14 mouse cellular contexts compared by ENCODE assay signal in genomic region chr2:160413055-160413454, GRCm38 (mm10). TPM values are rescaled to one million over a fixed set of nuclear protein-coding genes. Genes with fewer than 3 reads are reported as not detected.
DNase-seq lines count a peak whose midpoint lies in the region; ATAC-seq and TF ChIP-seq lines count a peak whose summit lies in the region.
"Had no signal": no experiment of that assay in that cellular context is flagged by ENCODE, and none has a peak within 500 bp of the region (broad histone marks: within the 10 kb centered on the region; RNA-seq: fewer than 3 reads in every experiment).

No protein-coding gene starts in this region.

- no peaks in the 10 kb centered on the region for H3K9me3 ChIP-seq in hindbrain, embryonic 11.5 days (ENCODE audit: control insufficient read depth, low read length)
- H3K9me3 ChIP-seq in hindbrain, embryonic 14.5 days (ENCODE audit: control insufficient read depth, low read length) = no peaks in the 10 kb centered on the region
- peaks cover 4% of the 10 kb centered on the region; the same call in 1 of the 2 replicates for H3K9me3 ChIP-seq in stomach, embryonic 14.5 days (ENCODE audit: control insufficient read depth, low read depth, low read length)
- H3K9me3 ChIP-seq in stomach, postnatal 0 days (ENCODE audit: control insufficient read depth, low read length) = no peaks in the 10 kb centered on the region
- H3K9me3 ChIP-seq: liver, embryonic 15.5 days had no signal

- no peak overlapping the region for H3K27ac ChIP-seq in hindbrain, embryonic 11.5 days (ENCODE audit: low read depth, low read length)
- no peak overlapping the region for H3K27ac ChIP-seq in hindbrain, embryonic 14.5 days
- no peak overlapping the region for H3K27ac ChIP-seq in stomach, embryonic 14.5 days (ENCODE audit: low read length)
- no peak overlapping the region for H3K27ac ChIP-seq in stomach, postnatal 0 days (replicated peaks)
- H3K27ac ChIP-seq: liver, embryonic 15.5 days had no signal

- ATAC-seq in hindbrain, embryonic 11.5 days (ENCODE audit: low FRiP score) = peak; percentile 72; the same call in 1 of the 2 replicates
- ATAC-seq in hindbrain, embryonic 14.5 days (ENCODE audit: low FRiP score) = no peak
- ATAC-seq in stomach, embryonic 14.5 days (ENCODE audit: insufficient number of reproducible peaks, insufficient read depth, low FRiP score, low read depth) = peak; percentile 23; the same call in 1 of the 2 replicates
- no peak for ATAC-seq in stomach, postnatal 0 days (ENCODE audit: low FRiP score, low TSS enrichment)
- ATAC-seq in inflammation-experienced regulatory T-cells, adult 6 months = no peak
- ATAC-seq in megakaryocyte-erythroid progenitor cell, adult 5-6 weeks (replicated peaks; ENCODE audit: low FRiP score, low TSS enrichment, poor library complexity, severe bottlenecking) = no peak

- no peak for TF ChIP-seq EP300 in stomach, postnatal 0 days (optimal IDR thresholded peaks at IDR 0.05)

- WGBS in hindbrain, embryonic 11.5 days = 51% methylated on average over 12 of the region's 12 CpGs
- WGBS in hindbrain, embryonic 14.5 days = 42% methylated on average over 12 of the region's 12 CpGs
- 54% methylated on average over 12 of the region's 12 CpGs for WGBS in stomach, embryonic 14.5 days
- WGBS in stomach, postnatal 0 days = 54% methylated on average over 12 of the region's 12 CpGs

- H3K4me3 ChIP-seq in hindbrain, embryonic 11.5 days (ENCODE audit: low read depth, low read length) = no peak overlapping the region
- H3K4me3 ChIP-seq in hindbrain, embryonic 14.5 days (replicated peaks; ENCODE audit: low read length) = no peak overlapping the region
- H3K4me3 ChIP-seq in stomach, embryonic 14.5 days (ENCODE audit: low read depth, low read length) = no peak overlapping the region
- no peak overlapping the region for H3K4me3 ChIP-seq in stomach, postnatal 0 days (ENCODE audit: low read depth, low read length)
- H3K4me3 ChIP-seq: liver, embryonic 15.5 days had no signal

- H3K4me1 ChIP-seq in hindbrain, embryonic 11.5 days (replicated peaks; ENCODE audit: control insufficient read depth, insufficient read depth, low read length) = no peaks in the 10 kb centered on the region
- no peaks in the 10 kb centered on the region for H3K4me1 ChIP-seq in hindbrain, embryonic 14.5 days (replicated peaks; ENCODE audit: control insufficient read depth, insufficient read depth, low read length)
- H3K4me1 ChIP-seq in stomach, embryonic 14.5 days (ENCODE audit: control insufficient read depth, insufficient read depth, low read length) = no peaks in the 10 kb centered on the region
- H3K4me1 ChIP-seq in stomach, postnatal 0 days (replicated peaks; ENCODE audit: control insufficient read depth, insufficient read depth) = no peaks in the 10 kb centered on the region
- H3K4me1 ChIP-seq: liver, embryonic 15.5 days had no signal

- H3K4me2 ChIP-seq in hindbrain, embryonic 11.5 days (replicated peaks; ENCODE audit: low read depth, low read length) = no peak overlapping the region
- no peak overlapping the region for H3K4me2 ChIP-seq in hindbrain, embryonic 14.5 days (replicated peaks)
- H3K4me2 ChIP-seq in stomach, embryonic 14.5 days (replicated peaks; ENCODE audit: low read depth, low read length) = no peak overlapping the region
- no peak overlapping the region for H3K4me2 ChIP-seq in stomach, postnatal 0 days (replicated peaks; ENCODE audit: low read depth)
- H3K4me2 ChIP-seq: liver, embryonic 15.5 days had no signal

- DNase-seq in hindbrain, embryonic 11.5 days (ENCODE audit: low spot score) = peak; percentile 61
- DNase-seq in hindbrain, embryonic 14.5 days (ENCODE audit: low spot score) = no peak
- DNase-seq in stomach, postnatal 0 days (ENCODE audit: low spot score) = no peak
- DNase-seq in kidney, postnatal 36 days = peak; percentile 6 to 46
- DNase-seq in frontal cortex, postnatal 10 days (ENCODE audit: low spot score in 2 of 2) = no peak
- DNase-seq: adrenal gland, postnatal 25 days; cerebellum, adult 2 months; right cerebral cortex, postnatal 25 days; thymus, postnatal 36 days had no signal

- TF ChIP-seq CTCF in stomach, postnatal 0 days (IDR thresholded peaks at IDR 0.05; ENCODE audit: low read depth) = no peak

- H3K27me3 ChIP-seq in hindbrain, embryonic 11.5 days (ENCODE audit: control insufficient read depth, insufficient read depth, low read length) = no peaks in the 10 kb centered on the region
- H3K27me3 ChIP-seq in hindbrain, embryonic 14.5 days (ENCODE audit: control insufficient read depth, insufficient read depth, low read length) = 0 out of 2 replicates have a peak, but pooled peaks cover 2% of the 10 kb centered on the region
- no peaks in the 10 kb centered on the region for H3K27me3 ChIP-seq in stomach, embryonic 14.5 days (ENCODE audit: control insufficient read depth, insufficient read depth, low read length)
- H3K27me3 ChIP-seq in stomach, postnatal 0 days (ENCODE audit: control insufficient read depth, insufficient read depth, low read length) = no peaks in the 10 kb centered on the region
- H3K27me3 ChIP-seq: liver, embryonic 15.5 days had no signal

- H3K36me3 ChIP-seq in hindbrain, embryonic 11.5 days (ENCODE audit: control insufficient read depth, insufficient read depth, low read length) = no peaks in the 10 kb centered on the region
- H3K36me3 ChIP-seq in hindbrain, embryonic 14.5 days (replicated peaks; ENCODE audit: control insufficient read depth, insufficient read depth) = no peaks in the 10 kb centered on the region
- H3K36me3 ChIP-seq in stomach, embryonic 14.5 days (ENCODE audit: control insufficient read depth, insufficient read depth, low read length) = no peaks in the 10 kb centered on the region
- H3K36me3 ChIP-seq in stomach, postnatal 0 days (ENCODE audit: control insufficient read depth, insufficient read depth, low read length) = no peaks in the 10 kb centered on the region
- H3K36me3 ChIP-seq: G1E; liver, embryonic 15.5 days had no signal

- no peak overlapping the region for H3K9ac ChIP-seq in hindbrain, embryonic 11.5 days (ENCODE audit: low read depth, low read length)
- H3K9ac ChIP-seq in hindbrain, embryonic 14.5 days = no peak overlapping the region
- no peak overlapping the region for H3K9ac ChIP-seq in stomach, embryonic 14.5 days (replicated peaks; ENCODE audit: low read depth, low read length)
- H3K9ac ChIP-seq in stomach, postnatal 0 days (ENCODE audit: low read length) = no peak overlapping the region
- H3K9ac ChIP-seq: liver, embryonic 15.5 days had no signal

RNA-seq across cellular contexts. Expression of gene Mafb, which starts 46.2 kb away (rescaled TPM):
- 8.9 and 10.4 TPM in 2 replicates for polyA plus RNA-seq in hindbrain, embryonic 11.5 days (2014; fragmentation: Nextera tagmentation; extraction: Ambion mirVana)
- 25.1 and 29.0 TPM in 2 replicates for polyA plus RNA-seq in hindbrain, embryonic 14.5 days (2014; fragmentation: Nextera tagmentation; extraction: Ambion mirVana)
- 4.7 and 6.3 TPM in 2 replicates for polyA plus RNA-seq in stomach, embryonic 14.5 days (2014; fragmentation: Nextera tagmentation; extraction: Ambion mirVana)
- polyA plus RNA-seq in stomach, postnatal 0 days (2015; fragmentation: Nextera tagmentation; extraction: Ambion mirVana) = 4.3 and 4.9 TPM in 2 replicates
- not detected for polyA plus RNA-seq in inflammation-experienced regulatory T-cells, adult 6 months (2017; shearing (Covaris generic))
- total RNA-seq in megakaryocyte-erythroid progenitor cell, adult 5-6 weeks (2014; fragmentation: Nextera tagmentation) = not detected in 2 replicates
- 0.27 and 0.28 TPM in 2 replicates for total RNA-seq in megakaryocyte-erythroid progenitor cell, adult 5-6 weeks (2017)
- polyA plus RNA-seq: G1E had no signal

Comparison
In these comparisons a context has a peak if more than half of its experiments do, and no peak if none do; other contexts are left out.
1. ATAC-seq: peak in hindbrain, embryonic 11.5 days (single experiment) and stomach, embryonic 14.5 days (single experiment); none in hindbrain, embryonic 14.5 days (single experiment), stomach, postnatal 0 days (single experiment), inflammation-experienced regulatory T-cells, adult 6 months (single experiment) and megakaryocyte-erythroid progenitor cell, adult 5-6 weeks (single experiment).
2. DNase-seq: peak in hindbrain, embryonic 11.5 days (single experiment) and kidney, postnatal 36 days (2 of 2); none in hindbrain, embryonic 14.5 days (single experiment), stomach, postnatal 0 days (single experiment) and frontal cortex, postnatal 10 days (0 of 2).